In genomic region chr14:47170499-47171109, GRCm38 (mm10) we compare ENCODE assay signal across 16 mouse cellular contexts. TPM values are rescaled to one million over a fixed set of nuclear protein-coding genes. Genes with fewer than 3 reads are reported as not detected.
DNase-seq lines count a peak whose midpoint lies in the region; ATAC-seq and TF ChIP-seq lines count a peak whose summit lies in the region.
"Had no signal": no experiment of that assay in that cellular context is flagged by ENCODE, and none has a peak within 500 bp of the region (broad histone marks: within the 10 kb centered on the region; RNA-seq: fewer than 3 reads in every experiment).

No protein-coding gene starts in this region.

- 75% methylated on average over 3 of the region's 3 CpGs for WGBS in midbrain, embryonic 10.5 days
- 55% methylated on average over 3 of the region's 3 CpGs for WGBS in intestine, postnatal 0 days

- no peaks in the 10 kb centered on the region for H3K79me2 ChIP-seq in MEL (ENCODE audit: control insufficient read depth, insufficient read depth, low read length, poor library complexity)

- TF ChIP-seq CTCF in MEL (IDR thresholded peaks at IDR 0.05 in 2 of 3, conservative IDR thresholded peaks at IDR 0.05 in 1 of 3; ENCODE audit: control insufficient read depth in 1 of 3, insufficient read depth in 1 of 3, low read depth in 2 of 3, low read length in 3 of 3, poor library complexity in 1 of 3, severe bottlenecking in 1 of 3), result no peak
- no peak for TF ChIP-seq CTCF in intestine, postnatal 0 days (IDR thresholded peaks at IDR 0.05; ENCODE audit: low read depth)

- TF ChIP-seq POLR2A in MEL (IDR thresholded peaks at IDR 0.05; ENCODE audit: control insufficient read depth in 1 of 2, insufficient read depth in 1 of 2, low read depth in 1 of 2, low read length in 2 of 2, poor library complexity in 1 of 2), result no peak

- peaks cover 9 to 26% of the 10 kb centered on the region in 2 experiments for H3K4me1 ChIP-seq in MEL (ENCODE audit: control insufficient read depth in 1 of 2, insufficient read depth in 2 of 2, low read length in 2 of 2)
- no peaks in the 10 kb centered on the region for H3K4me1 ChIP-seq in midbrain, embryonic 10.5 days
- H3K4me1 ChIP-seq in intestine, postnatal 0 days (replicated peaks; ENCODE audit: control insufficient read depth, insufficient read depth, low read length), result 0 out of 2 replicates have a peak, but pooled peaks cover 3% of the 10 kb centered on the region
- H3K4me1 ChIP-seq: embryonic facial prominence, embryonic 12.5 days; forebrain, embryonic 15.5 days; hindbrain, embryonic 15.5 days had no signal

- H3K36me3 ChIP-seq in MEL (ENCODE audit: control insufficient read depth in 1 of 2, insufficient read depth in 2 of 2, low read length in 2 of 2), result peaks cover 5 to 37% of the 10 kb centered on the region in 2 experiments; a peak in 3 of 4 replicates
- H3K36me3 ChIP-seq in midbrain, embryonic 10.5 days, result no peaks in the 10 kb centered on the region
- no peaks in the 10 kb centered on the region for H3K36me3 ChIP-seq in intestine, postnatal 0 days (ENCODE audit: control insufficient read depth, insufficient read depth)
- H3K36me3 ChIP-seq: embryonic facial prominence, embryonic 12.5 days; forebrain, embryonic 15.5 days; heart, embryonic 13.5 days; hindbrain, embryonic 15.5 days had no signal

- no peaks in the 10 kb centered on the region for H3K27me3 ChIP-seq in MEL (ENCODE audit: control insufficient read depth in 1 of 2, insufficient read depth in 2 of 2, low read length in 2 of 2)
- H3K27me3 ChIP-seq in midbrain, embryonic 10.5 days (ENCODE audit: low read depth, poor library complexity, severe bottlenecking), result no peaks in the 10 kb centered on the region
- no peaks in the 10 kb centered on the region for H3K27me3 ChIP-seq in intestine, postnatal 0 days (replicated peaks; ENCODE audit: control insufficient read depth, insufficient read depth, low read length)
- H3K27me3 ChIP-seq: embryonic facial prominence, embryonic 12.5 days; forebrain, embryonic 15.5 days; heart, embryonic 13.5 days; hindbrain, embryonic 15.5 days had no signal

- TF ChIP-seq RAD21 in MEL (IDR thresholded peaks at IDR 0.05; ENCODE audit: low read depth, low read length), result no peak

- ATAC-seq in megakaryocyte progenitor cell, adult 5-6 weeks (replicated peaks; ENCODE audit: poor library complexity), result peak; percentile 30
- no peak for ATAC-seq in intestine, postnatal 0 days
- ATAC-seq: forebrain, embryonic 15.5 days had no signal

- no peaks in the 10 kb centered on the region for H3K9me3 ChIP-seq in MEL (replicated peaks; ENCODE audit: insufficient read depth, low read length)
- H3K9me3 ChIP-seq in midbrain, embryonic 10.5 days (replicated peaks), result no peaks in the 10 kb centered on the region
- no peaks in the 10 kb centered on the region for H3K9me3 ChIP-seq in intestine, postnatal 0 days (ENCODE audit: control insufficient read depth)
- H3K9me3 ChIP-seq: embryonic facial prominence, embryonic 12.5 days; forebrain, embryonic 15.5 days; heart, embryonic 13.5 days; hindbrain, embryonic 15.5 days had no signal

- DNase-seq in heart, adult 11 months, result peak; percentile 77
- no peak for DNase-seq in heart, adult 18-20 months
- DNase-seq in 416B (ENCODE audit: low read depth) (peak; percentile 92), MEL (ENCODE audit: low read depth, low spot score) (peak; percentile 43)
- no peak for DNase-seq in midbrain, embryonic 10.5 days (ENCODE audit: low spot score)
- DNase-seq: cerebellum, adult 11 months; cerebellum, adult 8-10 months; cerebellum, postnatal 14 days; gastrocnemius, postnatal 14 days; heart, postnatal 36 days had no signal

- peak overlapping the region; percentile 50 for H3K27ac ChIP-seq in MEL (ENCODE audit: control insufficient read depth, low read depth, low read length)
- no peak overlapping the region for H3K27ac ChIP-seq in midbrain, embryonic 10.5 days (replicated peaks)
- H3K27ac ChIP-seq in intestine, postnatal 0 days (ENCODE audit: low read depth, low read length), result no peak overlapping the region
- H3K27ac ChIP-seq: embryonic facial prominence, embryonic 12.5 days; forebrain, embryonic 15.5 days; heart, embryonic 13.5 days; hindbrain, embryonic 15.5 days had no signal

- no peak overlapping the region for H3K9ac ChIP-seq in MEL (ENCODE audit: control insufficient read depth, low read depth, low read length, poor library complexity, severe bottlenecking)
- H3K9ac ChIP-seq in intestine, postnatal 0 days (ENCODE audit: low read depth, low read length), result no peak overlapping the region
- H3K9ac ChIP-seq: embryonic facial prominence, embryonic 12.5 days; forebrain, embryonic 15.5 days; heart, embryonic 13.5 days; hindbrain, embryonic 15.5 days had no signal

- peak; percentile 88 for TF ChIP-seq EP300 in MEL (IDR thresholded peaks at IDR 0.05; ENCODE audit: low read depth in 1 of 2, low read length in 2 of 2)

- no peak overlapping the region for H3K4me3 ChIP-seq in MEL (ENCODE audit: control insufficient read depth in 1 of 2, insufficient read depth in 1 of 2, low read depth in 2 of 2, low read length in 2 of 2)
- H3K4me3 ChIP-seq in midbrain, embryonic 10.5 days, result no peak overlapping the region
- no peak overlapping the region for H3K4me3 ChIP-seq in intestine, postnatal 0 days (ENCODE audit: low read depth, low read length)
- H3K4me3 ChIP-seq: embryonic facial prominence, embryonic 12.5 days; forebrain, embryonic 15.5 days; heart, embryonic 13.5 days; hindbrain, embryonic 15.5 days had no signal

- no peak overlapping the region for H3K4me2 ChIP-seq in intestine, postnatal 0 days (replicated peaks; ENCODE audit: low read depth)
- H3K4me2 ChIP-seq: embryonic facial prominence, embryonic 12.5 days; forebrain, embryonic 15.5 days; heart, embryonic 13.5 days; hindbrain, embryonic 15.5 days had no signal

TF ChIP-seq in MEL, 35 proteins besides CTCF, POLR2A, EP300 and RAD21:
- TF ChIP-seq TAL1 (IDR thresholded peaks at IDR 0.05; ENCODE audit: low read length), result no peak
- TF ChIP-seq NELFE (IDR thresholded peaks at IDR 0.05; ENCODE audit: low read depth, low read length), result no peak
- TF ChIP-seq MEF2A (IDR thresholded peaks at IDR 0.05; ENCODE audit: extremely low read depth, insufficient replicate concordance, low read depth, low read length, poor library complexity, severe bottlenecking), result peak; percentile 45; the same call in 1 of the 2 replicates
- TF ChIP-seq GATA1 (IDR thresholded peaks at IDR 0.05; ENCODE audit: low read depth, low read length), result peak; percentile 90
- TF ChIP-seq TCF12 (IDR thresholded peaks at IDR 0.05; ENCODE audit: low read depth, low read length), result peak; percentile 91
- 0 out of 2 replicates have a peak, but pooled peaks have one; percentile 42 for TF ChIP-seq ZKSCAN1 (IDR thresholded peaks at IDR 0.05; ENCODE audit: low read depth, low read length)
- 0 out of 2 replicates have a peak, but pooled peaks have one; percentile 32 for TF ChIP-seq GABPA (IDR thresholded peaks at IDR 0.05; ENCODE audit: low read depth, low read length)
- TF ChIP-seq SIN3A (IDR thresholded peaks at IDR 0.05; ENCODE audit: low read length), result peak; percentile 50; the same call in 1 of the 2 replicates
- TF ChIP-seq ETS1 (IDR thresholded peaks at IDR 0.05; ENCODE audit: low read depth, low read length), result peak; percentile 86
- no peak for TF ChIP-seq NRF1 (IDR thresholded peaks at IDR 0.05; ENCODE audit: insufficient read depth, low read depth, low read length, poor library complexity, severe bottlenecking)
- TF ChIP-seq BHLHE40 (IDR thresholded peaks at IDR 0.05; ENCODE audit: borderline replicate concordance, low read depth, low read length), result 0 out of 2 replicates have a peak, but pooled peaks have one; percentile 14
- TF ChIP-seq POLR2AphosphoS2 (IDR thresholded peaks at IDR 0.05; ENCODE audit: low read length), result no peak
- TF ChIP-seq MXI1 (IDR thresholded peaks at IDR 0.05; ENCODE audit: low read depth, low read length), result peak; percentile 55; the same call in 1 of the 2 replicates
- TF ChIP-seq USF2 (IDR thresholded peaks at IDR 0.05; ENCODE audit: borderline replicate concordance in 1 of 2, insufficient read depth in 1 of 2, low read depth in 1 of 2, low read length in 2 of 2), result no peak
- peak; percentile 88 for TF ChIP-seq RCOR1 (IDR thresholded peaks at IDR 0.05; ENCODE audit: low read depth, low read length)

RNA-seq across cellular contexts. Expression of gene Gch1, which starts 18.6 kb away (rescaled TPM):
- total RNA-seq in heart, adult 18-20 months (2021), result 1 to 10 TPM; 5.8 to 6.9 TPM
- 4.4 and 8.6 TPM in 2 replicates for total RNA-seq in MEL (2012; rRNA removed)
- 1 to 10 TPM in 1 of 2 experiments, not detected in 1; 6.6 TPM for polyA plus RNA-seq in MEL (2012; ENCODE audit: insufficient read depth in 1 of 2, insufficient read length in 2 of 2, low read depth in 1 of 2, low replicate concordance in 2 of 2, missing spikeins in 1 of 2)
- total RNA-seq in megakaryocyte progenitor cell, adult 5-6 weeks (2015), result 1.9 and 2.6 TPM in 2 replicates
- 1.7 TPM in 2 replicates for total RNA-seq in megakaryocyte progenitor cell, adult 5-6 weeks (2017)
- polyA plus RNA-seq in midbrain, embryonic 10.5 days (2016; fragmentation: Nextera tagmentation; extraction: Ambion mirVana), result 1.4 and 2.2 TPM in 2 replicates
- 33.5 and 37.1 TPM in 2 replicates for polyA plus RNA-seq in intestine, postnatal 0 days (2015; fragmentation: Nextera tagmentation; extraction: Ambion mirVana)

Comparison
In these comparisons a context has a peak if more than half of its experiments do, and no peak if none do; other contexts are left out.
1. DNase-seq: peak in heart, adult 11 months (single experiment), 416B (single experiment) and MEL (single experiment); none in heart, adult 18-20 months (0 of 2) and midbrain, embryonic 10.5 days (single experiment).